Mouse (Mus musculus): Measurements from ENCODE around the gene Hmgn1. TPM values are rescaled to one million over a fixed set of nuclear protein-coding genes. Genes with fewer than 3 reads are reported as not detected.

Hmgn1 gene
- polyA plus RNA-seq, 1 experiment, result 120 TPM

- Histone ChIP-seq H3K27me3 (ENCODE audit: control insufficient read depth, insufficient read depth, insufficient read length) (no peaks in the 10 kb centered on the region), H3K36me3 (ENCODE audit: control insufficient read depth, insufficient read depth) (peaks cover 23% of the 10 kb centered on the region), H3K4me2 (ENCODE audit: low read depth) (peak overlapping the region; percentile 73), H3K4me3 (peak overlapping the region; percentile 39), H3K79me2 (ENCODE audit: control insufficient read depth, insufficient read depth) (peaks cover 56% of the 10 kb centered on the region), H3ac (ENCODE audit: control insufficient read depth, insufficient read length) (no peak overlapping the region)
- TF ChIP-seq MYOD1 (IDR thresholded peaks at IDR 0.05; ENCODE audit: control insufficient read depth in 1 of 3, insufficient read length in 2 of 3, low read depth in 2 of 3), result no peak
Measured at GRCm38 (mm10) chr16:96080524-96080923, 47.0 kb downstream of the Hmgn1 start.

Other genes starting within 250 kb of the Hmgn1 start
- gene Psmg1, start 136.8 kb downstream of the Hmgn1 start, polyA plus RNA-seq (2012; fragmentation: generic; extraction: Trizol), result 38.5 TPM
- gene Brwd1, start 45.2 kb downstream of the Hmgn1 start, polyA plus RNA-seq (2012; fragmentation: generic; extraction: Trizol), result 21.4 TPM
- gene Wrb, start 17.7 kb upstream of the Hmgn1 start, polyA plus RNA-seq (2012; fragmentation: generic; extraction: Trizol), result 16.4 TPM
- gene Lca5l, start 64.5 kb upstream of the Hmgn1 start, polyA plus RNA-seq (2012; fragmentation: generic; extraction: Trizol), result 0.18 TPM
- 32.7 TPM for gene Sh3bgr, start 72.7 kb upstream of the Hmgn1 start, polyA plus RNA-seq (2012; fragmentation: generic; extraction: Trizol)
- gene B3galt5, start 108.1 kb upstream of the Hmgn1 start, polyA plus RNA-seq (2012; fragmentation: generic; extraction: Trizol), result 5.0 TPM

Measured in myocyte (in vitro differentiated cells).